Mouse (Mus musculus): ENCODE measurements around the gene Col4a4. TPM values are rescaled to one million over a fixed set of nuclear protein-coding genes. Genes with fewer than 3 reads are reported as not detected.

Col4a4 gene
- polyA plus RNA-seq, 1 experiment from 2014 or later, result 12.7 TPM

GRCm38 (mm10) chr1:82612061-82612660 lies 25.5 kb upstream of the Col4a4 start:
- no peak overlapping the region for H3K9ac ChIP-seq
- no peaks in the 10 kb centered on the region for H3K27me3 ChIP-seq
- WGBS, result 63% methylated on average over 9 of the region's 9 CpGs
- H3K4me3 ChIP-seq, result no peak overlapping the region
- H3K4me1 ChIP-seq, result no peaks in the 10 kb centered on the region
- no peaks in the 10 kb centered on the region for H3K36me3 ChIP-seq
- no peaks in the 10 kb centered on the region for H3K9me3 ChIP-seq
- no peak for ATAC-seq (ENCODE audit: borderline replicate concordance, extremely low read depth, low FRiP score, low TSS enrichment)
- H3K27ac ChIP-seq, result no peak overlapping the region
- H3K4me2 ChIP-seq, result no peak overlapping the region

GRCm38 (mm10) chr1:82608646-82609262 lies 22.1 kb upstream of the Col4a4 start:
- Histone ChIP-seq H3K27me3 (no peaks in the 10 kb centered on the region), H3K27ac (no peak overlapping the region), H3K9ac (no peak overlapping the region), H3K36me3 (no peaks in the 10 kb centered on the region), H3K4me1 (peaks cover 3% of the 10 kb centered on the region; the same call in 1 of the 2 replicates), H3K4me2 (no peak overlapping the region), H3K4me3 (no peak overlapping the region), H3K9me3 (no peaks in the 10 kb centered on the region)
- no peak for ATAC-seq (ENCODE audit: borderline replicate concordance, extremely low read depth, low FRiP score, low TSS enrichment)
- WGBS, result 53% methylated on average over 9 of the region's 9 CpGs

- Histone ChIP-seq H3K4me3 (no peak overlapping the region), H3K27me3 (no peaks in the 10 kb centered on the region), H3K9ac (no peak overlapping the region), H3K36me3 (no peaks in the 10 kb centered on the region), H3K4me1 (peaks cover 5% of the 10 kb centered on the region; the same call in 1 of the 2 replicates), H3K4me2 (no peak overlapping the region), H3K27ac (no peak overlapping the region), H3K9me3 (no peaks in the 10 kb centered on the region)
- no peak for ATAC-seq (ENCODE audit: borderline replicate concordance, extremely low read depth, low FRiP score, low TSS enrichment)
- 73% methylated on average over 7 of the region's 7 CpGs for WGBS
These were observed 19.2 kb upstream of the Col4a4 start for GRCm38 (mm10) chr1:82605856-82606255.

GRCm38 (mm10) chr1:82605347-82605746 lies 18.7 kb upstream of the Col4a4 start:
- H3K9me3 ChIP-seq, result no peaks in the 10 kb centered on the region

GRCm38 (mm10) chr1:82603198-82603950 lies 16.7 kb upstream of the Col4a4 start:
- Histone ChIP-seq H3K4me1 (peaks cover 5% of the 10 kb centered on the region; the same call in 1 of the 2 replicates), H3K9me3 (no peaks in the 10 kb centered on the region), H3K27me3 (no peaks in the 10 kb centered on the region), H3K27ac (peak overlapping the region; percentile 46), H3K9ac (no peak overlapping the region), H3K4me3 (no peak overlapping the region), H3K4me2 (no peak overlapping the region), H3K36me3 (no peaks in the 10 kb centered on the region)
- 0 out of 2 replicates have a peak, but pooled peaks have one; percentile 23 for ATAC-seq (ENCODE audit: borderline replicate concordance, extremely low read depth, low FRiP score, low TSS enrichment)
- WGBS, result 45% methylated on average over 7 of the region's 7 CpGs

More at GRCm38 (mm10) chr1:82605347-82605746, 18.7 kb upstream of the Col4a4 start:
- Histone ChIP-seq H3K9ac (no peak overlapping the region), H3K4me1 (peaks cover 5% of the 10 kb centered on the region; the same call in 1 of the 2 replicates), H3K4me2 (no peak overlapping the region), H3K27me3 (no peaks in the 10 kb centered on the region), H3K27ac (no peak overlapping the region), H3K36me3 (no peaks in the 10 kb centered on the region), H3K4me3 (no peak overlapping the region)
- WGBS, result 72% methylated on average over 7 of the region's 7 CpGs
- no peak for ATAC-seq (ENCODE audit: borderline replicate concordance, extremely low read depth, low FRiP score, low TSS enrichment)

- Histone ChIP-seq H3K27ac (peak overlapping the region; percentile 56; the same call in 1 of the 2 replicates), H3K9me3 (no peaks in the 10 kb centered on the region), H3K9ac (no peak overlapping the region), H3K36me3 (no peaks in the 10 kb centered on the region), H3K4me2 (no peak overlapping the region), H3K4me3 (no peak overlapping the region), H3K27me3 (no peaks in the 10 kb centered on the region), H3K4me1 (peaks cover 15% of the 10 kb centered on the region)
- ATAC-seq (ENCODE audit: borderline replicate concordance, extremely low read depth, low FRiP score, low TSS enrichment), result peak; percentile 89
- 21% methylated on average over 6 of the region's 6 CpGs for WGBS
These were observed 10.4 kb upstream of the Col4a4 start for GRCm38 (mm10) chr1:82596864-82597596.

GRCm38 (mm10) chr1:82590266-82590665 lies 3.6 kb upstream of the Col4a4 start:
- Histone ChIP-seq H3K9me3 (no peaks in the 10 kb centered on the region), H3K27ac (no peak overlapping the region), H3K9ac (no peak overlapping the region), H3K4me2 (no peak overlapping the region), H3K4me3 (no peak overlapping the region), H3K36me3 (no peaks in the 10 kb centered on the region), H3K27me3 (no peaks in the 10 kb centered on the region), H3K4me1 (peaks cover 11% of the 10 kb centered on the region; the same call in 1 of the 2 replicates)
- 48% methylated on average over 4 of the region's 4 CpGs for WGBS
- ATAC-seq (ENCODE audit: borderline replicate concordance, extremely low read depth, low FRiP score, low TSS enrichment), result no peak

- Histone ChIP-seq H3K27me3 (no peaks in the 10 kb centered on the region), H3K4me2 (peak overlapping the region; percentile 81), H3K36me3 (no peaks in the 10 kb centered on the region), H3K4me1 (peaks cover 11% of the 10 kb centered on the region; the same call in 1 of the 2 replicates), H3K27ac (no peak overlapping the region), H3K9me3 (no peaks in the 10 kb centered on the region), H3K4me3 (peak overlapping the region; percentile 48), H3K9ac (no peak overlapping the region)
- WGBS, result 66% methylated on average over 7 of the region's 7 CpGs
- no peak for ATAC-seq (ENCODE audit: borderline replicate concordance, extremely low read depth, low FRiP score, low TSS enrichment)
These were observed 668 bp downstream of the Col4a4 start for GRCm38 (mm10) chr1:82585981-82586380.

GRCm38 (mm10) chr1:82578320-82578719 lies 8.3 kb downstream of the Col4a4 start:
- no peaks in the 10 kb centered on the region for H3K9me3 ChIP-seq
- peak; percentile 58; the same call in 1 of the 2 replicates for ATAC-seq (ENCODE audit: borderline replicate concordance, extremely low read depth, low FRiP score, low TSS enrichment)
- H3K4me1 ChIP-seq, result peaks cover 11% of the 10 kb centered on the region
- WGBS, result 39% methylated on average over 4 of the region's 4 CpGs
- no peak overlapping the region for H3K4me2 ChIP-seq
- H3K36me3 ChIP-seq, result no peaks in the 10 kb centered on the region
- H3K27me3 ChIP-seq, result no peaks in the 10 kb centered on the region
- H3K27ac ChIP-seq, result peak overlapping the region; percentile 81
- no peak overlapping the region for H3K9ac ChIP-seq
- H3K4me3 ChIP-seq, result no peak overlapping the region

GRCm38 (mm10) chr1:82577915-82578314 lies 8.7 kb downstream of the Col4a4 start:
- Histone ChIP-seq H3K4me3 (no peak overlapping the region), H3K4me1 (peaks cover 11% of the 10 kb centered on the region), H3K9me3 (no peaks in the 10 kb centered on the region), H3K9ac (no peak overlapping the region), H3K36me3 (no peaks in the 10 kb centered on the region), H3K4me2 (no peak overlapping the region; the same call in 1 of the 2 replicates), H3K27ac (peak overlapping the region; percentile 81), H3K27me3 (no peaks in the 10 kb centered on the region)
- ATAC-seq (ENCODE audit: borderline replicate concordance, extremely low read depth, low FRiP score, low TSS enrichment), result peak; percentile 95
- WGBS, result 24% methylated on average over 3 of the region's 3 CpGs

- H3K36me3 ChIP-seq, result no peaks in the 10 kb centered on the region
These were observed 9.3 kb downstream of the Col4a4 start for GRCm38 (mm10) chr1:82577339-82577738.

More at GRCm38 (mm10) chr1:82577339-82577738, 9.3 kb downstream of the Col4a4 start:
- peaks cover 11% of the 10 kb centered on the region for H3K4me1 ChIP-seq
- no peaks in the 10 kb centered on the region for H3K9me3 ChIP-seq
- no peak overlapping the region for H3K9ac ChIP-seq
- no peaks in the 10 kb centered on the region for H3K27me3 ChIP-seq
- H3K4me3 ChIP-seq, result no peak overlapping the region
- peak overlapping the region; percentile 35 for H3K27ac ChIP-seq
- no peak for ATAC-seq (ENCODE audit: borderline replicate concordance, extremely low read depth, low FRiP score, low TSS enrichment)
- H3K4me2 ChIP-seq, result no peak overlapping the region
- WGBS, result 53% methylated on average over 10 of the region's 10 CpGs
